Mouse (Mus musculus) gastrocnemius, adult 8-10 months (tissue): ENCODE measurements around the gene Plxnb1. TPM values are rescaled to one million over a fixed set of nuclear protein-coding genes. Genes with fewer than 3 reads are reported as not detected.
A peak's percentile ranks its signal among the peaks of the same experiment; 100 is the strongest.

ENCODE experiments used
- DNase-seq, 2 experiments: peaks; one replicate each; pipeline ENCODE4 v3.0.0; 2022; ENCODE audit warnings: low spot score in 2 of 2
- total RNA-seq, 4 experiments: library from RNA; stranded (reverse); gene quantifications; 2 replicates each; pipeline ENCODE4 v1.2.4; 2022

The Plxnb1 gene
- under 1 TPM; 0.58 to 0.87 (median 0.74) TPM for total RNA-seq

DNA sequence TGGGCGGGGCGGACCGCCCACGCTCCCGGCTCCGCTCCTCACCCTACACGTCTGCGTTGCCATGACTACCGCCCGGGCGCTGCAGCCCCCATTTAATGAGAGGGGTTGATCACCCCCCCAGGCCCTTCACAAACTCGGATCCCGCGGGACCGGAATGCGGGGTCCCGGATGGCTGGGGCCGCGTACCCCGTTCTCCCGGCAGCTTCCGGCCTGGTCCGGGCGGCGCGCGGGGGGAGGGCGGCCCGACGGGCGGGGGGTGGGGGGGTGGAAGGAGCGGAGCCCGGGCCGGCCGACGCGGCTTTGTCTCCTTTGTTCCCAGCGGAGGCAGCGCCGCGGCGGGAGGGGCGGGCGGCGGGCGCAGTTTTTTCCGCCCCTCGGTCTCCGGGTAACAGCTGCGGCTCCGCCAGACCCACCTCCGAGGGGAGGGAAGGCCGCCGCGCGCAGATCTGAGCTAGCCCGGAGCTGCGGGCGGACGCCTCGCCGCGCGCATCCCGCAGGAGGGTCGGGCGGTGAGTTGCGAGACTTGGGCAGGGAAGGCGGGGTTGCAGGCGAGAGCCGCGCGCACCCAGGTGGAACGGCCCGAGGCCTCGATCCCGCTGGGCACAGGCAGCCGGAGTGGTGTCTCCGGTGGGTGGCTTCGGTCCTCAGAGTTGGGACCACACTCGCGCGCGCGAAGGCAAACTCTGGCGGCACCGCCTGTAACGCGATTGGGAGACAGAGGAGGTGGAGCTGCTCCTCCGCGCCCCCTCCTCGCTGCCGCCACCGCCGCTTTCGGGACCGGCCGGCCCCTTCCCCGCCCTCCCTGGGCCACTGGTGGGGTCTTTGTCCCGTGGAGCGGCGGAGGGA lies at the start of gene Plxnb1:
Gene Plxnb1 (plus strand): TSS at position 253 of the 846 bp plus-strand sequence.
- DNase-seq = no peak

DNA sequence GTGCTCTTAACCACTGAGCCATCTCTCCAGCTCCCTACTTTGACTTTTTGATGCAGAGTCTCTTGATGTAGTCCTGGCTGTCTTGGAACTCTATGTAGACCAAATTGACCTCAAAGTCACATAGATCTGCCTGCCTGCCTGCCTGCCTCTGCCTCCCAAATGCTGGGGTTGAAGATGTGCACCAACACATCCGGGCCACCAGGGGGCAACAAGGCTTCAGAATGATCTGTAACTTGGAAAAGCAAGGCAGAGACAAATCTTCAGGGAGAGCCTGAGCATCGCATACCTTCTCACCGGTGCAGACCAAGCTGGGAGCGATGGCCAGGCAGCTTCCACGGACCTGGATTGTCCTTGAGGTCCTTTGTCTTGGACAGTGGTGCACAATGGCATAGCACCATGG lies 48.9 kb upstream of the Plxnb1 start:
- DNase-seq = peak in 1 of 2 experiments; percentile 38

DNA sequence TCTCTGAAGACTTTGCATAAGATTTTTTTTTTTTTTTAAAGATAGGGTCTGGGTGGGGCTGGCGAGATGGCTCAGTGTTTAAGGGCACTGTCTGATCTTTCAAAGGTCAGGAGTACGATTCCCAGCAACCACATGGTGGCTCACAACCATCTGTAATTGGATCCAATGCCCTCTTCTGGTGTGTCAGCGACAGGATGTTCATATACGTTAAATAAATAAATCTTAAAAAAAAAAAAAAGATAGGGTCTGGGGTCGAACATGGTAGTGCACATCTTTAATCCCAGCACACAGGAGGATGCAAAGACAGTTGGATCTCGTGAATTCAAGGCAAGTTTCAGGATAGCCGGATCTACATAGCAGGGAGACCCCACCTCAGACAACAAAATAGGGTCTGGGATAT lies 45.9 kb upstream of the Plxnb1 start:
- DNase-seq = no peak

DNA sequence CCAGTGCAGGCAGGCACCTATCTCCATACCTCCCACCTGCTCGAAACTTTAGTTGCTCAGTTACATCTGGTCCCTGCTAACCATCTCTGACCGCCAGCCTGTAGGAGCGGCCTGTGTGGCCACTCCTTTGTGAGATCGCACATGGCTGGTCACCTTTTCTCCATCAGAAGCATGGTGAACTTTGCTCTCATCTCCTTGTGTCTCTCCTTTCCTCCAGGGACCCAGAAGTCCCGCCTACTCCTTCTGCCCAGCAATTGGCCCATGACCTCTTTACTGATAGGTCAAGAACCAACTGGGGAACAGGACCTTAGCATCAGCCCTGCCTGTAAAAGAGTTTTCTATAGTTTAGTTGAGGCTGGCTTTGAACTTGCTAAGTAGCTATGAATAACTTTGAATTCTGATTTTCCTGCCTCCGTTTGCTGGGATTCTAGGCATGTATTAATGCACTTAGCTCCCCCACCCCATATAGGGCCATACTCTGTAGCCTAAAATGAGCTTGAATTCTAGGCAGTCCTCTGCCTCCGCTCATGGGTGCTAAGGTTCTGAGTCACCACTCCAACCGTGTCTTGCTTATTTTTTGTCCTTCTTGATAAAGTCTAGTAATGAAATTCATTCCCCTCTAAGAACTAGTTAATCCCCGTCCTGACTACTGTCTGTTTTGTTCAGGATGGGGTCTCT lies 45.1 kb upstream of the Plxnb1 start:
- no peak for DNase-seq

DNA sequence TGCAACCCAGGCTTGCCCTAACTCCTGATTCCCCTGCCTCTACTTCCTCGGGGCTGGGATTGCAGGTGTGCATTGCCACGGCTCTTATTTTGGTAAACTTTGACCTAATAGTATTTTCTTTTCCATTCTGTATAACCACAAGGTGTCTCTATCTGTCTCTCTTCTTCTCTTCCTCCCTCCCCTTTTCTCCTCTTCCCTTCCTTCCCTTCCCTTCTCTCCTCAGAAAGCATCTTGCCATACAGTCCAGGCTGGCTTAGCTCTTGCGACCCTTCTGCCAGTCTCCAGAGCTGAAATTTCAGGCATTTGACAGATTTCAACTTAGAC lies 44.6 kb upstream of the Plxnb1 start:
- no peak for DNase-seq

DNA sequence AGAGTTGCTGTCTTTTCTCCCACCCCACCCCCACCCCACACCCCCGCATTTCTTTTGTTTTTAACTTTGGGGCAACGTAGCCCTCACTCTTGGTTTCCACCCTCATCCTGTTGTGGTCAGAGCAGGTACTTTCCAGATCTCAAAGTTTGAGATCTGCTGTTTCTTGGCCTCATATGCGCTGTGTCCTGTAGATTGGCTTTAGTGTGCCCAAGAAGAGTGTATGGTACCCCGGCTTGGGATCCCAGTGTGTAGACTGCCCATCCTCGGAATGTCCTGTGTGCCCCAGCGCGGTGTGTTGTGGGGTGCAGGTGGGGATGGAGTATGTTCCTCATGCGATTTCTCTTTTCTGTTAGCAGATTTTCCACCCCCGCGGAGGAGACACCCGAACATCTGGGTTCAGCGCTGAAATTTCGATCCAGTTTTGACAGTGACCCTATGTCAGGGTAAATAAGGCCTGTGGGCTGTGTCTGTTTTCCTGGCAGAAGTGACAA lies 44.1 kb upstream of the Plxnb1 start:
- DNase-seq = no peak

DNA sequence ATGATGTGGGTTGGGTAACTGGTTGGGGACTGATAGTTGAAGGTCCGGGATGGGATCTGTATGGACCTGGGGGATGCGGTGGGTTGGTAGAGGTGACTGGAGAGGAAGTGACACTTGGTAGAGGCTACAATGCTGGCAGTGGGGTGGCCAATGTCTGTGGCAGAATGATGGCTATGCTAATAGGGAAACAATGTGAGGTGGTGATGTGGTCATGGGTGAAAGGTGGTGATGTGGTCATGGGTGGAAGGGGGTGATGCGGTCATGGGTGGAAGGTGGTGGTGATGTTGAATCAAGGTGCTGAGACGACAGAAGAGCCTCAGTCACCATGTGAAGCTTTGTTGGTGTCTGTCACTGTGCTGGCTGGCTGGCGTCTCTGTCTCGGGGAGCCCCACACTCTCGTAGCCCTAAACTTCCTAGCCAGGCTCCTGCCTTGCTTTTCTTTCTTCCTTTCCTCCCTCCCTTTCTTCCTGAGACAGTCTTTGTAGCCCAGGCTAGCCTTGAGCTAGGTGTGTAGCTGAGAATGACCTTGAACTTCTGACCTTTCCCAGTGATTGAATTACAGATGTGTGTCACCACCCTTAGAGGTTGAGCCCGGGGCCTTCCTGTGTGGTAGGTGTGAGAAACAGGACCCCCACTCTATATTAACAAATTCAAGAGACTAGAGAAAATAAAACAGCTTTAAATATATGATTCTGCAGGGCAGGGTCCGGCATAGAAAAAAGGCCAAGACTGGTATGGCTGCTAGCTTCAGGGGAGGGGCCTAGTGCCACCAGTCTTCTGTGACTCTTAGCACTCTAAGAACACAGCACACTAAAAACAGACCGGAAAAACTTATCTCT lies 43.3 kb upstream of the Plxnb1 start:
- no peak for DNase-seq

DNA sequence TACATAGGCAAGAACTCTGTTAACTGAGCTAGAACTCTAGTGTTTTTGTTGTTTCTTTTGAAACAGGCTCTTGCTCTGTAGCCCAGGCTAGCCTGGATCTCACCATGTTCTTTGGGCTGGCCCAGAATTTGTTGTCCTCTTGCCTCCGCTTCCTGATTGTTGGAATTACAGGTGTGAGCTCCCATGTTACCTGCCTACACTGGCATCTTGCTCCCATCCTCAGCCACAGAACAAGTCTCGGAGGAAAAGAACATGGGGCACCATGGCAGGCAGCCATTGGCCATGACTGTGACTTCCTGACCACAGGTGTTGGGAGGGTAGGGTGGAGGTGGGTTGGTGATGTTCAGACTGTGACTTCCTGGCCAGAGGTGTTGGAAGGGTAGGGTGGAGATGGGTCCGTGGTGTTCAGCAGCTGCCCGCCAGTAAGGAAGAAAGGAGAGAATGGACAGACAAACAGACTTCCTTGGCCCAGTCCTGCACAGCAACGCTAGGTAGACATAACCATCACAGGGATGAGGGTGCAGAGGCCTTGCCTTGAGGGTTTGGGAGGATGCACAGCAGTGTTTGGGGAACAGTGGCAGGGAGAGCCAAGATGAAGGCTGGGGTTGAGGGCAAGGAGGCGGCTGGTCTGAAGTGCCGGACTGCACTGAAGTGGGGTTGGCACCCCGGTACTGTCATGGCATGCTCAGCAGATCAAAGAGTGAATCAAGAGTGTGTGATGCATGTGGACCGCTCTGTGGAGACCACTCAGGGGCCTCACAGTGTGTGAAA lies 42.5 kb upstream of the Plxnb1 start:
- DNase-seq = no peak

DNA sequence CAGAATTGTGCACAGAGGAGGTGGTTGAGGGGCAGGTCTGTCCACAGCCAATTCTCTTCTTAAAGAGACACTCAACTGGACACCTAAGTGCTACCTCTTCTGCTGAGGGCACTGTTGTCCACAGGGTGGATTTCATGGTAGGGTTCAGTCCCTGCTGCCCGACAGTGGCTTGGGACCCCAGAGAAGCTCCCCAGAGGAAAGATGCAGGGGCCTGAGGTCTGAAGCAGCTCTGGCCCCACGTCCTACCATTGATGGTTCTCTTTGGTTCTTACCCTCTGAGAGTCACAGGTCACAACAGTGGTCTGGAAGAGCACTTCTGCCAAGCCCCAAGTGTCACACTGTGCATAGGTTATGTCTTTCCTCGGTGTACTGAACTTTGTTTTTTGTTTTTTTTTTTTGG lies 41.8 kb upstream of the Plxnb1 start:
- DNase-seq = no peak

DNA sequence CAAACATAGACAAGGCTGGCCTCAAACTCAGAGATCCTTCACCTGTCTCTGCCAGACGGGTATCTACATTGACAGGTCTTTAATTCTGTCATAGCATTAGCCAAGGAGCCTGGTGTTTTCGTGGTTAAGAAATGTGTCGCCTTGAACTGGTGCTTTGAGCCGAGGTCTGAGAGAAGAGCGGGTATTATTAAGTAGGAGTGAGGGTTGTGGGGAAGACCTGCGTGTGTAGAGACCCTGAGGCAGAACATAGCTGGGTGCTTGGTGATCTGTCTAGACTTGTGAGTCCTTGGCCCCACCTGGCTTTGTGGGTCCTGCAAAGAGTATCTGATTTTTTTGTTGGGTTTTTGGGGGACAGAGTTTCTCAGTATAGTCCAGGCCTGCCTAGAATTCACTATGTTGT lies 41.3 kb upstream of the Plxnb1 start:
- no peak for DNase-seq

DNA sequence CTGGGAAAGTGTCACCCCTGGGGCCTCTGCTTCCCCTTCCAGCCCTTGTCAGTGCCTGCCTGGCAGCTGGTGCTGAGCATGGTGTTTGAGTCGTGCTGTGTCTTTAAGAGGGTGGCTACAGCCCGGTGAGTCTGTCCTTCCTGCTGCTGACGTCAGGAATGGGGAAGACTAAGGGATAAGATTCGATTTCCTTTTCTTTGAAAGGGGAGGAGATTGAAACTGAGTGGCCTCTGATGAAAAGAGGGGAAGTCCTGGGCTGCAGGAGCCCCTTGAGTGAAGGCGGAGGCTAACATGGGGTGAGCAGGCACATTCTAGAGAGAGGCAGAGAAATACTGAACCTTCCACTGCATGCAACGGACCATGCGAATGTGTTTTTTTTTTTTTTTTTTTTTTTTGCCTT lies 40.5 kb upstream of the Plxnb1 start:
- peak in 1 of 2 experiments; percentile 39 for DNase-seq

DNA sequence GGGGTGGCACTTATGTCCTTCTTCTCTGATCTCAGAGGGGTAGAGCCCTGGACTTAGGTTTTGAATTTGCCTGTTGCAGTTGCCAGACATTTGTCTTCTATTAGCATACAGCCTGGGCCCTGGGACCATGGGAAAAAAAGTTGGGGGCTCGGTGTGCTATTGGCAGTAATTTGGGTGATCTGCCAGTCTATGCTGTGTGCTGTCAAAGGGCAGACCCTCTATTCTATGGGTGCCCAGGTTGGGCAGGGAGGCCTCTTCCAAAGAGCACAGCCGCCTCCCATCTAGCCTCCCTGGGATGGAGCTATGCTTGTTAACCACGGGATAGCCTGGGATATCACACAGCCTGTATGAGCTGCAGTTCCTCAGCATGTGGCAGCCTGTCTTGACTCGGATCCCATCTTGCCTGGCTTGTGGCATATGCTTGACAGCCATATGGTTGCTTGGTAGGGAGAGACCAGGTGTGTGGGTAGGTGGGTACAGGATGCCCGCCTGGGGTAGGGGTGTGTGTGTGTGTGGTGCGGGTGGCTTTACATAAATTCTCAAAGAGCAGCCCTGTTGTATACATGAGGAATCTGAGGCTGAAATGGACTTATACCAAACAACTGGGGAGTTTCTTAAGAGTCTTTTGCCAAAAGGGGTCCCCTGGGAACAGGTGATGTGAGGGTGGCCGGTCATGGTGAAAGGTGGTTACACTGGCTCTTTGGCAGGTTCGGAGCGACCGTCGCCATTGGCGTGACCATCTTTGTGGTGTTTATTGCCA lies 39.7 kb upstream of the Plxnb1 start:
- DNase-seq = no peak

DNA sequence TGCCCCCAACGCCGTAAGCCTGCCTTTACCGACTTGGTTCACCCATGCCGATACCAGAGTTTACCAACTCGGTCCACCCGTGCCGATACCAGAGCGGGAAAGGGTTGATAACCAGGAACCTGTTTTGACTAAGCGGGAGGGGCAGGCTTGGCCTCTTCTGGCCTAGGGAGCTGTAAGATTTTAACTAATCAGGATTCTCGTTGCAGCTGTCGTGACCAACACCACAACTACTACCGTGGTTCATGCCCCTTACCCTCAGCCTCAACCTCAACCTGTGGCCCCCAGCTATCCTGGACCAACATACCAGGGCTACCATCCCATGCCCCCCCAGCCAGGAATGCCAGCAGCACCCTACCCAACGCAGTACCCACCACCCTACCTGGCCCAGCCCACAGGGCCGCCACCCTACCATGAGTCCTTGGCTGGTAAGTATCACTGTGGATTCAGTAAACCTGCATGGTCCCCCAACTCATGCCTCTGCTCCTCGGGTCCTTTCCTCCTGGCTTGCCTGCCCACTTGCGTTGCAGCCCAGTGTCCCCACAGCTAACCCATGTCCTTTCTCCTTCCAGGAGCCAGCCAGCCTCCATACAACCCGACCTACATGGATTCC lies 39.0 kb upstream of the Plxnb1 start:
- no peak for DNase-seq

DNA sequence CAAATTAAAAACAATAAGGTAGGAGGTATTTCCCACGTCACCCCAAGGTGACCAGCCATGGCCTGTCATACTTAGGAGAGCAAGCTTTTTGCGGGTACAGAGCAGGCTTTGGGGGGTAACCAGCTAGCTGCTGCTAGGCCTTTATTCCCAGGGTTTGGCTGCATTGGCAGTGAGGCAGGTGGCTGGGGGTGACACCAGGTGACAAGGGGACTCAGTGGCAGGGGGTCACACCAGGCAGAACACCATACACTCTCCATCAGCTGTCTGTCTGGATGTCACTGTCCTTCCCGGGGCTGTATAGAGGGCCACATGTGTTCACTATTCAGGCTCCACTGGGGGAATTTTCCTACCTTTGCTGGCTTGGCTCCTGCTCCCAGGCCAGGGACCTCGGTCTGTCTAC lies 38.3 kb upstream of the Plxnb1 start:
- DNase-seq = no peak

DNA sequence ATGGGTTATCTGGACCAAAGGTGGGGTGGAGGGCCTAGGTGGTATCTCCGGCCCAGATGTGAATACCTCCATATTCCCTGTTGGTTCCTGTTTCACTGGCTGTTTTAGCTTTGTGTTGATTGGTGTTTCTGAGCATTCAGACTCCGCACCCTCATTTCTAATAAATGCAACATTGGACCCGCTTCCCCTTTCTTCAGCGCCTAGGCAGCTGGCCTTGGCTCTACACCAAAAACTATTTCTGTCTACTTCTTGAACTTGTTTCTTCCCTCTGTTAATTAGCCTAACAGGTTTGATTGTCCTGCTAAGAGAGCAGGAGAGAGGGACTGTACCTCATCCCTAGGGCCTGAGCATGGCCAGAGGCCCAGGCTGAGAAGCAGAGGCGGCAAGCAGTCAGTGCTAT lies 37.6 kb upstream of the Plxnb1 start:
- DNase-seq = no peak

DNA sequence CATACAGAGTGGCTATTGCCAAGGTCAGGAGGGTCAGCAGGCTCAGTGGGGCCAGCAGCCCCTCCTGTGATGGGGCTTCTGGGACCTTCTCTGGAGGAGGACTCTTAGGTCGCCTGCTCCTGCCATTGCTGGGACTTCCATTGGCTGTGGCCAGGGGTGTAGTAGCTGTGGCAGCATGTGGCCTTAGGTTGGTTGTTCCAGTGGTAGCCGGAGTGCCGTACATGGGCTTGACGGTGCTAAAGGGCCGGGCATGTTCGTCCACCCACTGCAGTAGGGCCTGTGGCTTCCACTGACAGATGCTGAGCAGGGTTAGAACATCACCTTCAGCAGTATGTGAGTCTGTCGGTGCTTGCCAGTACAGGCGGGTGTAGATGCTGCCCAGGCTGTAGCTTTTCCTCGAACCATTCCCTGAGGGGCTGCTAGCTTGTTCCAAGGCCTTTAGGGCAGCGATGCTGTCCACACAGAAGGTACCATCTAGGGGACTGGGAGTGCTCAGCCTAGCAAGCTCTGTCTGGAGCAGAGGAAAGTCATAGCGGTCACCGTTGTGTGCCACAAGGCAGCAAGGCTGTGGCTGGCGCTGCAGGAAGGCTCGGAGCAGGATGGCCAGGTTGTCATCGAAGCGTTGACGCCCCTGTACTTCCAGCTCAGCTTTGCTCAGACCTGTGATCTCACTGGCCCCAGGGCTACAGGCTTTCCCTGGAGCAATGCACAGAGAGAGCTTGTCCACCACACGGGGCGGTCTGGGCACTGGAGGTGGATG lies 37.0 kb upstream of the Plxnb1 start:
- DNase-seq = no peak

DNA sequence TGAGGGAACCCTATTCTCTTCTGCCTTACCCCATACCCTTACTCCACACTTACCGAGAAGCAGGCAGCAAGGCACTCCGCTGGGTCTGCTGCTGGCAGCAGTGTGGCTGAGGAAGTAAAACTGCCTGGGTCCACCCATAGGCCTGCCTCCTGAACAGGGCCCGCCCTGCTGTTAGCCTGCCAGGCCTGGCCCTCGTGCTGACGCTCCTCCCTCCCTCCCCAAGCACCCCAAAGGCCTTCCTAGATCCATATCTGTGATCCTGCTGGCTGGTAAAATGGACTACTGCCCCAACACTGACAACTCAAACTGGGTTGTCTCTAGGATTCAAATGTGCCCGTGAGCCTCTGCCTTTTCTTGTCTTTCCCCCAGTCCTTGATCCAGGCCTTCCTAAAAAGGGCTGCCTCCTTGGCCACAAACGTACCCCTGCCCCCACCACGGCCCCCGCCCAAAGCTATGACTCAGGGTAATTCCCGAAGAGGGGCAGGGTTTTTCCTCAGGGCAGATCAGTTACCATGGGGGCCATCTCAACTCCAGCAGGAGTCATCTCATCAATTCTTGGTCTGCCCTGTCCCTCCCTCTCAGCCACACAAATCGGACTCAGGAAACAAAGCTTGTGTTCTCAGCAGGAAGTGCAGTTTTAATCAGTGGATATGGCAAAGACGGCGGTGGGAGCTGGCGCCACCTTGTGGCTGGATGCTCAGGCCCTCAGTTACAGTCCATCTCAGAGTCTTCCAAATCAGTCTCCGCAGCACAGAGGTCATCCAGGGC lies 35.9 kb upstream of the Plxnb1 start, which contains the start of gene Trex1:
Gene Trex1 (minus strand): TSS at position 599 of the 768 bp plus-strand sequence.
- peak; percentile 87 to 90 for DNase-seq

DNA sequence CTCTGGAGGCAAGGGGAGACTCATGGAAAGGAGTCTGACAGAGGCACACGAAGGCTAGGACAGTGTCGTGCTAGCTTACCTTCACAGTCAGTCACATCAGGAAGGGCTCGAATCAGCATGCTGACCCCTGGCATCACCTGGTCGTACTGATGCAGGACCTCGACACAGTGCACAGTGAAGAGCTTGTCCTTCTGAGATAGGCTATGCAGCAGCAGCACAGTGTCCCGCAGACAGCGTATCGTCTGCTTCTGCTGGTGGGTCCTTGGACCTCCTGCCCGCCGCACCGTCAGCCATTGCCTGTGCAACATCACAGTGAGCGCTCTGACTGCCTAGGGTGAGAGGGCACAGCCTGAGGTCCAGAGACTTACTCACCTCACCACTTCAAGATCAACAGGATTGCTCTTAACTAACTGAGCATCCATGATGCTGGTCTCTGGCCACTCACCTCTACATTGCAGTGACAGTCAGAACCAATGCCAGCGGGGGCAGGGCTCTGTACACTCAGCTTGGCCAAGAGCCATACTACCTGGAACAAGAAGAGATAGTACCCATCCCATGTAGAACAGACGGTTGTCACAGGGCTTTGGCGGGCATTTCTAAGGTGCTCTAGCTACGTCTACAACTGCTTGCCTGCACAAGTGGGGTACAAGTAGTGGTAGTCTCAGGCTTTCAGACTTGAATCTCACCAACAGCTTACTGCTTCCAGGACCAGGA lies 34.8 kb upstream of the Plxnb1 start:
- no peak for DNase-seq
